Mouse (Mus musculus): ENCODE data around the gene Camkv. TPM values are rescaled to one million over a fixed set of nuclear protein-coding genes. Genes with fewer than 3 reads are reported as not detected.

The Camkv gene
- polyA plus RNA-seq, 1 experiment from 2014 or later = 1.7 TPM

DNA sequence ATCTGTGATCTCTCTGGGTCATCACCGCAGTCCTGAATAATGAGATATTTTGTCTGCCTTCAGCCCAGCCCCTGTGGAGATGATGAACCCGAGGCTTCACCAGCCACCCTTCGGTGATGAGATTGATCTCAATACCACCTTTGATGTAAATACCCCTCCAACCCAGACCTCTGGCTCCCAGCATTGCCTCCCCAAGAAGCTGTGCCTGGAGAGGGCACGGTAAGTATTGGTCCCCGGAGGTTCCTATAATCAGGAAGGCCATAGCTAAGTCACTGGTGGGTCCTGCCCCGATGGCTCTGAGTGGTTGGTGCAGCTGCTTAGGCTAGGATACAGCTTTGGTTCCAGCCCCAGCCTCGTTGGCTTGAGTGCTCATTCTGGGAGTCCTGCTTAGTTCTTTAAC, 33.1 kb downstream of the Camkv start:
- no peaks in the 10 kb centered on the region for H3K36me3 ChIP-seq (ENCODE audit: control insufficient read depth, insufficient read depth, low read length)
- 88% methylated on average over 7 of the region's 7 CpGs for WGBS
- no peaks in the 10 kb centered on the region for H3K9me3 ChIP-seq (ENCODE audit: control insufficient read depth, low read length)
- H3K27me3 ChIP-seq (replicated peaks; ENCODE audit: control insufficient read depth, insufficient read depth, low read length) = no peaks in the 10 kb centered on the region
- H3K9ac ChIP-seq (ENCODE audit: low read depth, low read length) = no peak overlapping the region
- no peak overlapping the region for H3K27ac ChIP-seq (ENCODE audit: low read length)
- no peak for ATAC-seq
- H3K4me3 ChIP-seq (ENCODE audit: low read length) = no peak overlapping the region
- no peak overlapping the region for H3K4me2 ChIP-seq (ENCODE audit: low read depth, low read length)
- H3K4me1 ChIP-seq (ENCODE audit: control insufficient read depth, insufficient read depth, low read length) = no peaks in the 10 kb centered on the region

DNA sequence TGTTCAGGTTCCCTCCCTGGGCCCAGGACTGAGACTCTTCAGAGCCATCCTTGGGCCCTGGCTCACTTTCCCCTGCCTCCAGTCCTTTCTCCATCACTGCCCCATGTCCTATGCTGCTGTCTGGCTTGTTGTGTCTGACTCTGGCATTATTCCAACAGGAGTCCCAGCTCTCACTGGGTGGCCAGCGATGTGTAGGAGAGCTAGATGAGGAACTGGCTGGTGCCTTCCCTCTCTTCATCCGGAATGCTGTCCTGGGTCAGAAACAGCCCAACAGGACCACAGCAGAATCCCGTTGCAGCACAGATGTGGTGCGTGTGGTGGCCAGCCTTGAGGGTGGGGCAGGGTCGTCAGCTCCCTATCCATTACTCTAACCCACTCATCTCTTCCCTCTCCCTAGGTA, 34.8 kb downstream of the Camkv start:
- no peak overlapping the region for H3K4me3 ChIP-seq (ENCODE audit: low read length)
- 78% methylated on average over 5 of the region's 5 CpGs for WGBS
- ATAC-seq = no peak
- H3K27ac ChIP-seq (ENCODE audit: low read length) = no peak overlapping the region
- H3K9ac ChIP-seq (ENCODE audit: low read depth, low read length) = no peak overlapping the region
- no peak overlapping the region for H3K4me2 ChIP-seq (ENCODE audit: low read depth, low read length)
- H3K4me1 ChIP-seq (ENCODE audit: control insufficient read depth, insufficient read depth, low read length) = peaks cover 6% of the 10 kb centered on the region
- H3K36me3 ChIP-seq (ENCODE audit: control insufficient read depth, insufficient read depth, low read length) = no peaks in the 10 kb centered on the region
- no peaks in the 10 kb centered on the region for H3K9me3 ChIP-seq (ENCODE audit: control insufficient read depth, low read length)
- H3K27me3 ChIP-seq (replicated peaks; ENCODE audit: control insufficient read depth, insufficient read depth, low read length) = no peaks in the 10 kb centered on the region

DNA sequence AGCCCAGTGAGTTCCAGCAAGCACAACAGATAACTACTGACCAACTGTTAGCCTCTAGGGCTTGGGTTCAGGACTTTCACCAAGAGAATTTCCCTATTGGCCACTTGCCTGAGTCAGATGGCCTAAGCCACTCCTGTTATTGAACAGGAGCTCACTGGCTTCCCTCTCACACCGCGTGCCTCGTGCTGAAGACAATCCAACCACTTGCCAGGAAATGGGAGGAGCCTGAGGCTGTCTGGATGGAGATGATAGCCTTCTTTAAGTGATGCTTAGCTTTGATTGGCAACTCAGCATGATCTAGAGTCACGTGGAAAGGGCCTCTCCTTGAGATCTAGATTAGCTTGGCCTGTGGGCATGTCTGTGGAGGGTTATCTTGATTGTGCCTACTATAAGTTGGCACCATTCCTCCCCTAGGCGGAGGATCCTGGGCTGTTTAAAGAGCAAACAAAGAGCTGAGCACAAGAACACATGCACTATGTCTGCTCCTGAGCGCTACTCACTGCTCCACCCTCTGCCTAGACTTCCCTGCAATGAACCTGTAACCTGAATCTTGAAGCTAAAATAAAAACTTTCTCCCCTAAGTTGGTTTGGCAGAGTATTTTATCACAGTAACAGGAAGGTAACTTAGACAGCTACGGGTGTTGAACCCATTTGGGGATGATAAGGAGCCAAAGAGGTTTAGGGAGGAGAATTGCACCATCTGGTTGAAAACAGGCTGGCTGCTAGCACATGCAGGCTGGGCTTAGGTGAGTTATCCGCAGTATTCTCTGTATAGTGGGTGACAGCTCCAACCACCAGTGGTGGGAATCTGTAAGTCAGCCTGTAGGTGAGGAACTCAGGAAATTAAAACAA, 36.4 kb downstream of the Camkv start:
- Histone ChIP-seq H3K9me3 (ENCODE audit: control insufficient read depth, low read length) (no peaks in the 10 kb centered on the region), H3K27ac (ENCODE audit: low read length) (no peak overlapping the region), H3K4me3 (ENCODE audit: low read length) (no peak overlapping the region), H3K36me3 (ENCODE audit: control insufficient read depth, insufficient read depth, low read length) (no peaks in the 10 kb centered on the region), H3K9ac (ENCODE audit: low read depth, low read length) (no peak overlapping the region), H3K4me2 (ENCODE audit: low read depth, low read length) (no peak overlapping the region), H3K27me3 (replicated peaks; ENCODE audit: control insufficient read depth, insufficient read depth, low read length) (no peaks in the 10 kb centered on the region), H3K4me1 (ENCODE audit: control insufficient read depth, insufficient read depth, low read length) (peaks cover 14% of the 10 kb centered on the region)
- peak; percentile 41 for ATAC-seq
- 63% methylated on average over 8 of the region's 8 CpGs for WGBS

DNA sequence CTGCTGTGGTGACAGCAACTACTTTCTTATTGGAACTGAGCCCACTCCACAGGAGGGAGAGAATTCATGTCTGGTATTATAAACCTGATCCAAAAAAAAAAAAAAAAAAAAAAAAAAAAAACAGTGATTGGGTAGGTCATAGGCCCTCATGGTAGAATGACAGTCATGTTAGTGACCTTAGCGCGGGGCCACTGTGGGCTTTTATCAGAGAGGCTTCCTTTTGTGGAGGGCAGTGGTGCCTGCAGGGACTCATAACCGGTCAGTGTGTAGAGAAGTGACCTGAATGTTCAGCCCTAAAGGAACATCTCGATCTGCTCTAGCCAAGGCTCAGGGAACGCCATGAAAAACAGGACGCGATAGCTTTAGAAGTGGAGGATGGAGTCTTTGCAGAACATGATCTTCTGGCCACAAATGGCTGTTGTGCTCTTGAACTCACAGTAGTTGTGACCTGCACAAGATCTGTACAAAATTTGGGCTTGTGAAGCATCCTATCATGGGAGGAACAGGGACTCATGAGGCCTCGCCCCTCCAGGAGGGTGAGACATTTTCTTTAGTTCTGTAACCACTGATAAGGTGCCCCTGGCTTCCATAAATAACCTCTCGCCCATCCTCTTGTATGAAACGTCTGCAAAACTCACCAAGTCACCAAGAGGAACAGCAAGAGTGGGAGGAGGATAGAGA, 39.2 kb downstream of the Camkv start:
- no peaks in the 10 kb centered on the region for H3K36me3 ChIP-seq (ENCODE audit: control insufficient read depth, insufficient read depth, low read length)
- H3K9ac ChIP-seq (ENCODE audit: low read depth, low read length) = no peak overlapping the region
- no peaks in the 10 kb centered on the region for H3K9me3 ChIP-seq (ENCODE audit: control insufficient read depth, low read length)
- no peak overlapping the region for H3K4me3 ChIP-seq (ENCODE audit: low read length)
- H3K4me1 ChIP-seq (ENCODE audit: control insufficient read depth, insufficient read depth, low read length) = peaks cover 14% of the 10 kb centered on the region
- peak overlapping the region; percentile 87 for H3K27ac ChIP-seq (ENCODE audit: low read length)
- peak overlapping the region; percentile 61; the same call in 1 of the 2 replicates for H3K4me2 ChIP-seq (ENCODE audit: low read depth, low read length)
- ATAC-seq = peak; percentile 58
- H3K27me3 ChIP-seq (replicated peaks; ENCODE audit: control insufficient read depth, insufficient read depth, low read length) = no peaks in the 10 kb centered on the region
- WGBS = 74% methylated on average over 10 of the region's 10 CpGs

- peak within 1 kb of the TSS; percentile 87 for H3K27ac ChIP-seq (ENCODE audit: low read length)
- peak within 1 kb of the TSS; percentile 43 for H3K4me3 ChIP-seq (ENCODE audit: low read length)
- H3K9me3 ChIP-seq (ENCODE audit: control insufficient read depth, low read length) = no peaks in the 10 kb centered on the region
- H3K36me3 ChIP-seq (ENCODE audit: control insufficient read depth, insufficient read depth, low read length) = no peaks in the 10 kb centered on the region
- H3K4me1 ChIP-seq (ENCODE audit: control insufficient read depth, insufficient read depth, low read length) = peaks cover 18% of the 10 kb centered on the region
- H3K4me2 ChIP-seq (ENCODE audit: low read depth, low read length) = peak within 1 kb of the TSS; percentile 61
- H3K27me3 ChIP-seq (replicated peaks; ENCODE audit: control insufficient read depth, insufficient read depth, low read length) = no peaks in the 10 kb centered on the region
- H3K9ac ChIP-seq (ENCODE audit: low read depth, low read length) = peak within 1 kb of the TSS; percentile 66
- WGBS = 61% methylated on average over 12 of the region's 12 CpGs
- ATAC-seq = peak; percentile 93
These were observed 40.2 kb downstream of the Camkv start, which contains the start of gene Uba7 for GRCm38 (mm10) chr9:107975399-107976386. TSS of gene Uba7 (plus strand) at chr9:107975505.

- Histone ChIP-seq H3K27ac (ENCODE audit: low read length) (no peak overlapping the region), H3K4me2 (ENCODE audit: low read depth, low read length) (no peak overlapping the region), H3K36me3 (ENCODE audit: control insufficient read depth, insufficient read depth, low read length) (no peaks in the 10 kb centered on the region), H3K4me1 (ENCODE audit: control insufficient read depth, insufficient read depth, low read length) (peaks cover 39% of the 10 kb centered on the region), H3K9me3 (ENCODE audit: control insufficient read depth, low read length) (no peaks in the 10 kb centered on the region), H3K9ac (ENCODE audit: low read depth, low read length) (no peak overlapping the region), H3K4me3 (ENCODE audit: low read length) (no peak overlapping the region), H3K27me3 (replicated peaks; ENCODE audit: control insufficient read depth, insufficient read depth, low read length) (no peaks in the 10 kb centered on the region)
- no peak for ATAC-seq
- 83% methylated on average over 12 of the region's 12 CpGs for WGBS
These were observed 43.3 kb downstream of the Camkv start for GRCm38 (mm10) chr9:107978815-107979214.

DNA sequence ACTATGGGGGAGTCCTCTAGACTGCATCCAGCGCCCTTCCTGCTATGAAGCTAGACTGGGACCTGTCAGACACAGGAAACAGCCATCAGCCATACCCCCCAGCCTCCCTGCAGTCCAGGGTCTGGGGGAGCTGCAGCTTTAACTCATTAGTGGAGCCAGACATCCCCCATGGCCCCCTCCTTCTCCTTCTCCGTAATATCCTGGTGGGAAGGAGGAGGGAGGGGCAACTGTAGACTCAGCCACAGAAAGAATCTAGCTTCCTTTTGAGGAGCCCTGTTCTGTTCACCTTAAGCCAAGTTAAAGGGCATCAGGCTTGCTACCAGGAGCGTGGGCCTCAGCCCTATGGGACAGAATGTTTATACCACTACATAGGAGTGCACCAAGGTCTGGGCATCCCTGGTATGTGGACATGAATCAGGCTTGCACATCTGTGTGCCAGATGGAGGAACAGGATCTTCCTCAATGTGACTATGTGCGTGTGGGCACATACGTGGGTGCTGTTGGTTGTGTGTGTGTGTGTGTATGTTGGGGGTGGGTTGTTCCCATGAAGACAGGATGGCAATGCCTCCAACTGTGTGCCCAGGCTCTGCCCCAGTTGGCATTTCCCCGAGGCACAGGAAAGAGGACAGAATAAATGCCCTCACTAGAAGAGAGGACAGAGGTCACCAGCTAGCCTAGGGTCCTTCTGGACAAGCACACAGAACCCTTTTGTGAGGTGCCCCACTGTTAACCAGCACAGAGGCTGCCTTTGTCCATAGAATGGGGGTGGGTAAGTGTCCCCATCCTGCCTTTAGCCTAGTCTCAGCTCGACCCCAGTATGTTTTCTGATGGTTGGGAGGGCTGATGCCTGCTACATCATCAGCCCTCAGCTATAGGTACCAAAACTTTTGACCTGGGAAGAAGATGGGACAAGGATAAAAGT, 46.5 kb downstream of the Camkv start:
- Histone ChIP-seq H3K27me3 (replicated peaks; ENCODE audit: control insufficient read depth, insufficient read depth, low read length) (no peaks in the 10 kb centered on the region), H3K36me3 (ENCODE audit: control insufficient read depth, insufficient read depth, low read length) (no peaks in the 10 kb centered on the region), H3K4me1 (ENCODE audit: control insufficient read depth, insufficient read depth, low read length) (peaks cover 31% of the 10 kb centered on the region), H3K4me2 (ENCODE audit: low read depth, low read length) (peak overlapping the region; percentile 88), H3K9me3 (ENCODE audit: control insufficient read depth, low read length) (no peaks in the 10 kb centered on the region), H3K4me3 (ENCODE audit: low read length) (peak overlapping the region; percentile 86), H3K27ac (ENCODE audit: low read length) (peak overlapping the region; percentile 100), H3K9ac (ENCODE audit: low read depth, low read length) (peak overlapping the region; percentile 81)
- 33% methylated on average over 7 of the region's 7 CpGs for WGBS
- ATAC-seq = peak; percentile 9; the same call in 1 of the 2 replicates

DNA sequence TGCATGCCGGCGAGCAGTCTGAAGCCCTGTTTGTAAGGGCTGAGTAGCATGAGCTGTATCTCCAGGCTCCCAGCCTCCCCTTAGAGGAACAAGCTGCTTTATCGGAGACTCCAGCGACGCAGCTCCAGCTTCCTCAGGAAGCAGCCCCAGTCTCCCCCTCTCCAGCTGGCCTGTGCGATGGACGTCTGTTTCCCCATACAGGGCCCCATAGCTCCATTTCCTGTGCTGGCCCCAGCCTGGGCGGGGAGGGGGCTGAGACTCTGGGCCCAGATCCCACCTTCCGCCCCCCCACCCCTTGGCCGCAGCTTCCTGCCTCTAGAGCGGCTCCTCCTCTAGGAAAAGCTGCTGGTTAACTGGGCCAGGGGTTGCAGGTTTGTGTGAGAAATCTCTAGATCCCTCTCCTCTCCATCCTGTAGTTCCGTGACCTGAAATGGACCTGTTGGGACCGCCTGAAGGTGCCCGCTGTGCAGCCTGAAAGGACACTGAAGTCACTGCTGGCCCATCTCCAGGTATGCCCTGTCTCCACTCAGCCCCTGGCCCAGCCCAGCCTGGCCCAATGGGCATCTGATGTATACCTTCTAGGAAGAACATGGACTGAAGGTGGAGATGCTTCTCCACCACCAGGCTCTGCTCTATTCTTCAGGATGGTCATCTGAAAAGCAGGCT, 47.3 kb downstream of the Camkv start, which contains the start of gene Gm20661:
Gene Gm20661, plus strand, starts transcription at position 378 of the 666 bp plus-strand sequence.
- WGBS = 40% methylated on average over 13 of the region's 14 CpGs
- ATAC-seq = peak; percentile 66

More for the DNA sequence above, 47.3 kb downstream of the Camkv start, which contains the start of gene Gm20661:
- no peaks in the 10 kb centered on the region for H3K9me3 ChIP-seq (ENCODE audit: control insufficient read depth, low read length)
- no peaks in the 10 kb centered on the region for H3K27me3 ChIP-seq (replicated peaks; ENCODE audit: control insufficient read depth, insufficient read depth, low read length)
- peak within 1 kb of the TSS; percentile 81 for H3K9ac ChIP-seq (ENCODE audit: low read depth, low read length)
- H3K4me2 ChIP-seq (ENCODE audit: low read depth, low read length) = peak within 1 kb of the TSS; percentile 88
- H3K4me1 ChIP-seq (ENCODE audit: control insufficient read depth, insufficient read depth, low read length) = peaks cover 31% of the 10 kb centered on the region
- H3K27ac ChIP-seq (ENCODE audit: low read length) = peak within 1 kb of the TSS; percentile 100
- H3K4me3 ChIP-seq (ENCODE audit: low read length) = peak within 1 kb of the TSS; percentile 86
- H3K36me3 ChIP-seq (ENCODE audit: control insufficient read depth, insufficient read depth, low read length) = no peaks in the 10 kb centered on the region

Data from intestine, embryonic 16.5 days (tissue).